Mouse (Mus musculus) embryonic fibroblast, embryonic 13.5 days (primary cell): ENCODE measurements around the gene Hoxa2.

Experiments used
- CTCF ChIP-seq: IDR thresholded peaks from 2 replicates; pipeline ENCODE4 v1.5.1; 2011; ENCODE audit warnings: mild to moderate bottlenecking, control low read depth, low read length, moderate library complexity, borderline replicate concordance; ENCODE audit not compliant: insufficient read depth
- POLR2A ChIP-seq: IDR thresholded peaks from 2 replicates; pipeline ENCODE4 v1.6.1; 2011; ENCODE audit warnings: low read depth, mild to moderate bottlenecking, control low read depth, low read length, moderate library complexity

GRCm38 (mm10) chr6:52190410-52190809, 25.8 kb upstream of the Hoxa2 start:
- TF ChIP-seq CTCF (no peak), POLR2A (no peak)
